In genomic region chr9:40699194-40699593, GRCm38 (mm10) we compare ENCODE assay signal across 26 mouse cellular contexts. TPM values are rescaled to one million over a fixed set of nuclear protein-coding genes. Genes with fewer than 3 reads are reported as not detected.
DNase-seq lines count a peak whose midpoint lies in the region; ATAC-seq and TF ChIP-seq lines count a peak whose summit lies in the region.
"Had no signal": no experiment of that assay in that cellular context is flagged by ENCODE, and none has a peak within 500 bp of the region (broad histone marks: within the 10 kb centered on the region; RNA-seq: fewer than 3 reads in every experiment).

No protein-coding gene starts in this region.

- no peaks in the 10 kb centered on the region; the same call in 1 of the 2 replicates for H3K36me3 ChIP-seq in heart, embryonic 10.5 days
- no peaks in the 10 kb centered on the region for H3K36me3 ChIP-seq in liver, postnatal 0 days (replicated peaks; ENCODE audit: insufficient read depth, low read length)
- H3K36me3 ChIP-seq in liver, embryonic 12.5 days, result no peaks in the 10 kb centered on the region

- H3K4me2 ChIP-seq in liver, postnatal 0 days (ENCODE audit: low read depth, low read length), result no peak overlapping the region
- no peak overlapping the region for H3K4me2 ChIP-seq in liver, embryonic 12.5 days
- H3K4me2 ChIP-seq: embryonic facial prominence, embryonic 13.5 days; forebrain, embryonic 13.5 days; hindbrain, embryonic 12.5 days had no signal

- H3K27me3 ChIP-seq in heart, embryonic 10.5 days (ENCODE audit: insufficient read depth, poor library complexity, severe bottlenecking), result 0 out of 2 replicates have a peak, but pooled peaks cover 5% of the 10 kb centered on the region
- no peaks in the 10 kb centered on the region for H3K27me3 ChIP-seq in liver, postnatal 0 days (ENCODE audit: insufficient read depth, low read length)
- H3K27me3 ChIP-seq in liver, embryonic 12.5 days (replicated peaks), result peaks cover 3% of the 10 kb centered on the region; the same call in 1 of the 2 replicates
- H3K27me3 ChIP-seq: embryonic facial prominence, embryonic 13.5 days; forebrain, embryonic 13.5 days; hindbrain, embryonic 12.5 days had no signal

- H3K27ac ChIP-seq in heart, embryonic 10.5 days, result no peak overlapping the region
- H3K27ac ChIP-seq in liver, postnatal 0 days (ENCODE audit: low read depth), result no peak overlapping the region
- no peak overlapping the region for H3K27ac ChIP-seq in liver, embryonic 12.5 days
- H3K27ac ChIP-seq: embryonic facial prominence, embryonic 13.5 days; forebrain, embryonic 13.5 days; hindbrain, embryonic 12.5 days had no signal

- WGBS in heart, embryonic 10.5 days, result 92% methylated on average over 3 of the region's 3 CpGs
- WGBS in liver, postnatal 0 days (ENCODE audit: insufficient replicate concordance), result 57% methylated on average over 3 of the region's 3 CpGs
- WGBS in liver, embryonic 12.5 days (ENCODE audit: insufficient replicate concordance), result 58% methylated on average over 3 of the region's 3 CpGs

- 0 out of 2 replicates have a peak, but pooled peaks have one; percentile 38 for ATAC-seq in liver, postnatal 0 days
- no peak for ATAC-seq in liver, embryonic 12.5 days
- ATAC-seq in megakaryocyte, adult 5-6 weeks (ENCODE audit: poor library complexity, severe bottlenecking), result peak; percentile 73
- ATAC-seq: activated CD4-positive, CD25-positive, alpha-beta regulatory T cell, adult 4 months; forebrain, embryonic 13.5 days; forebrain, postnatal 0 days; hindbrain, embryonic 16.5 days; Patski had no signal

- peak; percentile 85 for DNase-seq in heart, adult 11 months
- no peak for DNase-seq in heart, embryonic 10.5 days (ENCODE audit: low spot score)
- peak; percentile 33 for DNase-seq in layer of hippocampus, adult 11-12 months (ENCODE audit: low spot score)
- DNase-seq in layer of hippocampus, postnatal 10 days (ENCODE audit: low spot score in 2 of 2), result no peak
- no peak for DNase-seq in liver, postnatal 0 days
- DNase-seq in thymus, postnatal 0 days (ENCODE audit: low spot score), result no peak
- DNase-seq: adrenal gland, postnatal 14 days; cerebellum, adult 18-20 months; cerebellum, adult 9-11 months; cerebellum, postnatal 36 days; forebrain, postnatal 0 days; heart, postnatal 10 days; heart, postnatal 4 days had no signal

- TF ChIP-seq CTCF in liver, postnatal 0 days (IDR thresholded peaks at IDR 0.05; ENCODE audit: low read depth), result no peak

- H3K9me3 ChIP-seq in heart, embryonic 10.5 days, result no peaks in the 10 kb centered on the region
- H3K9me3 ChIP-seq in liver, postnatal 0 days (ENCODE audit: low read length), result no peaks in the 10 kb centered on the region
- no peaks in the 10 kb centered on the region for H3K9me3 ChIP-seq in liver, embryonic 12.5 days (replicated peaks)
- H3K9me3 ChIP-seq: forebrain, embryonic 13.5 days; hindbrain, embryonic 12.5 days had no signal

- H3K4me3 ChIP-seq in heart, embryonic 10.5 days, result no peak overlapping the region
- H3K4me3 ChIP-seq in liver, postnatal 0 days (ENCODE audit: low read depth, low read length), result no peak overlapping the region
- H3K4me3 ChIP-seq in liver, embryonic 12.5 days, result no peak overlapping the region
- H3K4me3 ChIP-seq: embryonic facial prominence, embryonic 13.5 days; forebrain, embryonic 13.5 days; hindbrain, embryonic 12.5 days had no signal

- TF ChIP-seq EP300 in liver, postnatal 0 days (IDR thresholded peaks at IDR 0.05; ENCODE audit: low read depth), result no peak

- peaks cover 12% of the 10 kb centered on the region for H3K4me1 ChIP-seq in heart, embryonic 10.5 days
- H3K4me1 ChIP-seq in liver, postnatal 0 days (ENCODE audit: insufficient read depth), result no peaks in the 10 kb centered on the region
- H3K4me1 ChIP-seq in liver, embryonic 12.5 days, result no peaks in the 10 kb centered on the region

- no peak overlapping the region for H3K9ac ChIP-seq in liver, postnatal 0 days (replicated peaks)
- H3K9ac ChIP-seq in liver, embryonic 12.5 days, result no peak overlapping the region
- H3K9ac ChIP-seq: embryonic facial prominence, embryonic 13.5 days; forebrain, embryonic 13.5 days; forebrain, postnatal 0 days; hindbrain, embryonic 12.5 days had no signal

RNA-seq across cellular contexts. Expression of gene Clmp, which starts 13.4 kb away (rescaled TPM):
- 6.2 and 18.4 TPM in 2 replicates for polyA plus RNA-seq in heart, embryonic 10.5 days (2016; fragmentation: Nextera tagmentation; extraction: Ambion mirVana)
- 10 to 100 TPM; 46.5 to 46.6 TPM for total RNA-seq in layer of hippocampus, postnatal 10 days (2021)
- polyA plus RNA-seq in liver, postnatal 0 days (2015; fragmentation: Nextera tagmentation; extraction: Ambion mirVana), result 1.8 and 1.9 TPM in 2 replicates
- 3.3 and 4.1 TPM in 2 replicates for polyA plus RNA-seq in liver, embryonic 12.5 days (2016; fragmentation: Nextera tagmentation; extraction: Ambion mirVana)
- 0.30 and 1.3 TPM in 2 replicates for total RNA-seq in megakaryocyte, adult 5-6 weeks (2015)
- total RNA-seq in megakaryocyte, adult 5-6 weeks (2017), result 0.61 and 1.4 TPM in 2 replicates
- polyA plus RNA-seq in thymus, postnatal 0 days (2015; fragmentation: Nextera tagmentation; extraction: Ambion mirVana), result 0.74 and 0.75 TPM in 2 replicates
- total RNA-seq: CH12.LX had no signal

RNA-seq across cellular contexts. Expression of gene Gm21915, which starts 28.8 kb away (rescaled TPM):
- polyA plus RNA-seq in heart, embryonic 10.5 days (2016; fragmentation: Nextera tagmentation; extraction: Ambion mirVana), result not detected in 2 replicates
- total RNA-seq in layer of hippocampus, postnatal 10 days (2021), result not detected
- not detected in 2 replicates for polyA plus RNA-seq in liver, postnatal 0 days (2015; fragmentation: Nextera tagmentation; extraction: Ambion mirVana)
- not detected in 2 replicates for polyA plus RNA-seq in liver, embryonic 12.5 days (2016; fragmentation: Nextera tagmentation; extraction: Ambion mirVana)
- not detected in 2 replicates for total RNA-seq in megakaryocyte, adult 5-6 weeks (2015)
- not detected in 2 replicates for total RNA-seq in megakaryocyte, adult 5-6 weeks (2017)
- not detected in 2 replicates for polyA plus RNA-seq in thymus, postnatal 0 days (2015; fragmentation: Nextera tagmentation; extraction: Ambion mirVana)
- total RNA-seq: adrenal gland, adult 18-20 months; adrenal gland, postnatal 14 days; CH12.LX; forebrain, postnatal 0 days; gastrocnemius, adult 8-10 months; heart, postnatal 10 days; heart, postnatal 4 days had no signal
- polyA plus RNA-seq: activated CD4-positive, CD25-positive, alpha-beta regulatory T cell, adult 4 months; embryonic facial prominence, embryonic 13.5 days; forebrain, embryonic 13.5 days; forebrain, postnatal 0 days; gonadal fat pad, adult 2 months; heart, embryonic 14.5 days; hindbrain, embryonic 12.5 days; hindbrain, embryonic 16.5 days; Patski had no signal

Comparison
In these comparisons a context has a peak if more than half of its experiments do, and no peak if none do; other contexts are left out.
1. DNase-seq: peak in heart, adult 11 months (single experiment) and layer of hippocampus, adult 11-12 months (single experiment); none in heart, embryonic 10.5 days (single experiment), layer of hippocampus, postnatal 10 days (0 of 2), liver, postnatal 0 days (single experiment) and thymus, postnatal 0 days (single experiment).